Mouse (Mus musculus): ENCODE data around the gene Med12l. TPM values are rescaled to one million over a fixed set of nuclear protein-coding genes. Genes with fewer than 3 reads are reported as not detected.
"Not testable (repeated sequence)": the region's sequence is repeated elsewhere in the genome, so short reads cannot be mapped to it uniquely, and the experiment has no call there.

Gene Med12l
- polyA plus RNA-seq, 1 experiment from 2014 or later, result 3.6 TPM

DNA sequence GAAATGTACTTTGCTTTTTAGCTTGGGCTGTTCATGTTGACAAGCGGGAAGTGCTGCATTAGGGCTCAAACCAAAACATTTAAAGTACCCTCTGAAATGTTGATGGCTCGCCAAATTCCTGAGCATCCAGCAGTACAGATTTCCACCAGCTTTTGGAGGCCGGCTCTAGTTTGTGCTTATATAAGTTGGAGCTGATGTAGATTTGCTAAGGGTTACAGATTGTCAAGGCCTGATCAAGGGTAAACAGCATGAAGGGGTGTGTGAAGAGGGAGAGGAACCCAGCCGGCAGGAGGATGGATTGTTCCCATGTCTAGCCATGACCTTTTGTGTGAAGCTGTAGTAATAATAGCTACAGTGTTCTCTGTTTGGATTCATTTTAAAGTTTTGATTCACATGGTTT, 125.5 kb downstream of the Med12l start:
- 56% methylated on average over 4 of the region's 4 CpGs for WGBS
- Histone ChIP-seq H3K36me3 (no peaks in the 10 kb centered on the region), H3K4me3 (no peak overlapping the region), H3K9ac (no peak overlapping the region), H3K27me3 (no peaks in the 10 kb centered on the region), H3K4me2 (replicated peaks) (no peak overlapping the region), H3K9me3 (no peaks in the 10 kb centered on the region), H3K27ac (no peak overlapping the region), H3K4me1 (no peaks in the 10 kb centered on the region; the same call in 1 of the 2 replicates)
- ATAC-seq (ENCODE audit: insufficient number of reproducible peaks, insufficient read depth, low FRiP score, low TSS enrichment), result no peak

DNA sequence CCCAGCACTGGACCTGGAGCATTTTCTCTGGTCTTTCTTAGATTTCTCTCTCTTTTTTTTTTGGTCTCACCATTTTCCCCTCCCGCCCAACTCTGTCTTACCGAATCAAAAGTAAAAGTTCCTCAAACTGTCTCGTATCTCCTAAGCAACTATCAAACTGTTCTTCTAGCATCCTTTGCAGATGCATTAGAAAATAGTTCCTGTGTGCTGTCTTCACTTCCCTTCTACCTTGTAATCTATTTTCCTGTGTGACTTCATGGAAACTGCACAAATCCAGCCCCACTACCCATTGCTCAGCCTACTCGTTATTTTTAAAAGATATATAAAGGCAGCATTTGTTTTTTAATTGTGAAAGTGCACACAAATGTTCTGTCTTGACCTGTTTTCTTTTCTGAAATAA, 126.3 kb downstream of the Med12l start:
- no peaks in the 10 kb centered on the region for H3K36me3 ChIP-seq
- H3K4me3 ChIP-seq, result no peak overlapping the region
- no peak overlapping the region for H3K4me2 ChIP-seq (replicated peaks)
- no peaks in the 10 kb centered on the region for H3K27me3 ChIP-seq
- H3K9ac ChIP-seq, result no peak overlapping the region
- no peak overlapping the region for H3K27ac ChIP-seq
- ATAC-seq (ENCODE audit: insufficient number of reproducible peaks, insufficient read depth, low FRiP score, low TSS enrichment), result no peak
- no peaks in the 10 kb centered on the region for H3K9me3 ChIP-seq
- 91% methylated on average over 4 of the region's 4 CpGs for WGBS
- H3K4me1 ChIP-seq, result no peaks in the 10 kb centered on the region; the same call in 1 of the 2 replicates

GRCm38 (mm10) chr3:59133189-59133588, 127.6 kb downstream of the Med12l start:
- H3K27me3 ChIP-seq, result no peaks in the 10 kb centered on the region
- no peak for ATAC-seq (ENCODE audit: insufficient number of reproducible peaks, insufficient read depth, low FRiP score, low TSS enrichment)
- H3K27ac ChIP-seq, result no peak overlapping the region
- H3K4me1 ChIP-seq, result no peaks in the 10 kb centered on the region; the same call in 1 of the 2 replicates
- H3K9ac ChIP-seq, result no peak overlapping the region
- 88% methylated on average over 5 of the region's 5 CpGs for WGBS
- H3K4me2 ChIP-seq (replicated peaks), result no peak overlapping the region
- H3K4me3 ChIP-seq, result no peak overlapping the region
- no peaks in the 10 kb centered on the region for H3K9me3 ChIP-seq
- no peaks in the 10 kb centered on the region for H3K36me3 ChIP-seq

GRCm38 (mm10) chr3:59135911-59136653, 130.5 kb downstream of the Med12l start:
- WGBS, result 76% methylated on average over 5 of the region's 5 CpGs
- no peak overlapping the region for H3K27ac ChIP-seq
- no peaks in the 10 kb centered on the region for H3K36me3 ChIP-seq
- H3K4me2 ChIP-seq (replicated peaks), result no peak overlapping the region
- no peaks in the 10 kb centered on the region for H3K9me3 ChIP-seq
- ATAC-seq (ENCODE audit: insufficient number of reproducible peaks, insufficient read depth, low FRiP score, low TSS enrichment), result no peak
- H3K4me1 ChIP-seq, result no peaks in the 10 kb centered on the region; the same call in 1 of the 2 replicates
- H3K27me3 ChIP-seq, result no peaks in the 10 kb centered on the region
- no peak overlapping the region for H3K9ac ChIP-seq
- H3K4me3 ChIP-seq, result no peak overlapping the region

- Histone ChIP-seq H3K36me3 (no peaks in the 10 kb centered on the region), H3K9ac (no peak overlapping the region), H3K4me3 (no peak overlapping the region), H3K4me1 (0 out of 2 replicates have a peak, but pooled peaks cover 4% of the 10 kb centered on the region), H3K4me2 (replicated peaks) (no peak overlapping the region), H3K9me3 (no peaks in the 10 kb centered on the region), H3K27me3 (no peaks in the 10 kb centered on the region), H3K27ac (no peak overlapping the region)
- no peak for ATAC-seq (ENCODE audit: insufficient number of reproducible peaks, insufficient read depth, low FRiP score, low TSS enrichment)
- WGBS, result 79% methylated on average over 12 of the region's 12 CpGs
Observed at GRCm38 (mm10) chr3:59138946-59139468, 133.4 kb downstream of the Med12l start.

DNA sequence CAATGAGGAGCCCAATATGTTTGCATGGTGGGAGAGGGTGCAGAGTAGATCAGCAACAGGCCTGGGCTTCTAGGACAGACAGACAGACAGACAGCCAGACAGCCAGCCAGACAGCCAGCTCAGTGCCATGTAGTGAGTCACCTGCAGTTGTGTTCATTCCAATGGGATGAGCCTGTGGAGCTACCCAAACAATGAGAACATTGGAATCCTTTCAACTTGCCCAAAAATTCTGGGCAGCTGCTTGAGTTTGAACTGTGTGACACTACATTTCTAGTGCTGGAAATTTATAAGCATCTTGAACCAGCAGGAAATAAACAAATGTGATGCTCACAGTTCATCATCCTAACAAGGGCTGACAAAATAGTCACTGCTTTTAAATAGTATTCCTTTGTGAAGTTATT, 134.0 kb downstream of the Med12l start:
- no peak overlapping the region for H3K9ac ChIP-seq
- no peaks in the 10 kb centered on the region for H3K27me3 ChIP-seq
- H3K4me1 ChIP-seq, result 0 out of 2 replicates have a peak, but pooled peaks cover 4% of the 10 kb centered on the region
- no peak overlapping the region for H3K4me3 ChIP-seq
- H3K27ac ChIP-seq, result no peak overlapping the region
- no peaks in the 10 kb centered on the region for H3K36me3 ChIP-seq
- no peak for ATAC-seq (ENCODE audit: insufficient number of reproducible peaks, insufficient read depth, low FRiP score, low TSS enrichment)
- H3K4me2 ChIP-seq (replicated peaks), result no peak overlapping the region
- H3K9me3 ChIP-seq, result no peaks in the 10 kb centered on the region

- ATAC-seq (ENCODE audit: insufficient number of reproducible peaks, insufficient read depth, low FRiP score, low TSS enrichment), result no peak
- H3K36me3 ChIP-seq, result no peaks in the 10 kb centered on the region
Observed at GRCm38 (mm10) chr3:59140115-59140514, 134.5 kb downstream of the Med12l start.

DNA sequence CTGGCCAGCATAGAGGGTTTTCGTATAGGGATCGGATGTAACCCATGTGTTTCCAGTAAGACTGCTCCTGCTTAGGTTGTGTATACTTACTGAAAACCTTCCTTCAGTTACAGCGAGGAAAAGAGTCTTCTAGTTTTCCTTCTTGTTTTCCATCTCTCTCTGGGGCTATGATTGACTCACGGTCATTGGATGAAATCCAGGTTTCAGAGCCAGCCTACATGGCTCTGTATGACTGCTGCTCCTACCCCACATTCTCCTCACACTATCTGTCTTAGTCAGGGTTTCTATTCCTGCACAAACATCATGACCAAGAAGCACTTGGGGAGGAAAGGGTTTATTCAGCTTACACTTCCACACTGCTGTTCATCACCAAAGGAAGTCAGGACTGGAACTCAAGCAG, 135.3 kb downstream of the Med12l start:
- not testable (repeated sequence) for H3K4me2 ChIP-seq (replicated peaks); H3K4me3 ChIP-seq; H3K36me3 ChIP-seq; H3K9ac ChIP-seq; H3K27ac ChIP-seq; H3K9me3 ChIP-seq; H3K4me1 ChIP-seq; H3K27me3 ChIP-seq; ATAC-seq (ENCODE audit: insufficient number of reproducible peaks, insufficient read depth, low FRiP score, low TSS enrichment)
- WGBS, result 82% methylated on average over 4 of the region's 4 CpGs

More at GRCm38 (mm10) chr3:59140115-59140514, 134.5 kb downstream of the Med12l start:
- Histone ChIP-seq H3K4me1 (0 out of 2 replicates have a peak, but pooled peaks cover 4% of the 10 kb centered on the region), H3K4me2 (replicated peaks) (no peak overlapping the region), H3K27ac (no peak overlapping the region), H3K9me3 (no peaks in the 10 kb centered on the region), H3K27me3 (no peaks in the 10 kb centered on the region), H3K4me3 (no peak overlapping the region), H3K9ac (no peak overlapping the region)
- WGBS, result 75% methylated on average over 2 of the region's 2 CpGs

GRCm38 (mm10) chr3:59141507-59142305, 136.1 kb downstream of the Med12l start:
- no peak overlapping the region for H3K27ac ChIP-seq

GRCm38 (mm10) chr3:59145194-59145593, 139.6 kb downstream of the Med12l start:
- H3K27me3 ChIP-seq, result no peaks in the 10 kb centered on the region

More at GRCm38 (mm10) chr3:59141507-59142305, 136.1 kb downstream of the Med12l start:
- no peak overlapping the region for H3K4me2 ChIP-seq (replicated peaks)
- no peaks in the 10 kb centered on the region for H3K36me3 ChIP-seq
- ATAC-seq (ENCODE audit: insufficient number of reproducible peaks, insufficient read depth, low FRiP score, low TSS enrichment), result no peak
- H3K4me3 ChIP-seq, result no peak overlapping the region
- no peak overlapping the region for H3K9ac ChIP-seq
- H3K27me3 ChIP-seq, result no peaks in the 10 kb centered on the region
- no peaks in the 10 kb centered on the region for H3K9me3 ChIP-seq
- 0 out of 2 replicates have a peak, but pooled peaks cover 4% of the 10 kb centered on the region for H3K4me1 ChIP-seq
- WGBS, result 72% methylated on average over 8 of the region's 8 CpGs

DNA sequence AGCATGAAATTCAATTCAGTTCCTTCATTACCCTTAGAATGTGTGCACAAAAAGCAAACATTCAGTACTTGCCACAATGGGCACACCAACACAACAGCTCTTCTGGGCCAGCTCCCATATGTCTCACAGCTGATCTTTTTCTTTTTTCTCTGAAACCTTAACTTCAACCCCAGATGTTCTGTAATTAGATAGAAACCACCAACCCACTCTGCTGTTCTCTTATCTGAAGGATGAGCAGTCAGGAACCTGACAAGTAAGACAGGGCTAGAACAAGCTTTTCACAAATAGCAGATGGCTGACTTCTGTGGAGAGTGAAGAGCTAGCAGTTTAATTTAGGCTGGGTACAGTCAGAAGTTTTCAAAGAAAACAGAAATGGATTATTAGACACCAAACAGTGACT, 144.0 kb downstream of the Med12l start:
- H3K27ac ChIP-seq, result no peak overlapping the region
- no peaks in the 10 kb centered on the region for H3K27me3 ChIP-seq
- H3K4me1 ChIP-seq, result no peaks in the 10 kb centered on the region
- no peak for ATAC-seq (ENCODE audit: insufficient number of reproducible peaks, insufficient read depth, low FRiP score, low TSS enrichment)
- H3K4me3 ChIP-seq, result no peak overlapping the region
- H3K9me3 ChIP-seq, result no peaks in the 10 kb centered on the region
- no peaks in the 10 kb centered on the region for H3K36me3 ChIP-seq
- no peak overlapping the region for H3K9ac ChIP-seq
- H3K4me2 ChIP-seq (replicated peaks), result no peak overlapping the region

More at GRCm38 (mm10) chr3:59145194-59145593, 139.6 kb downstream of the Med12l start:
- Histone ChIP-seq H3K9ac (no peak overlapping the region), H3K4me1 (0 out of 2 replicates have a peak, but pooled peaks cover 4% of the 10 kb centered on the region), H3K4me2 (replicated peaks) (no peak overlapping the region), H3K27ac (no peak overlapping the region), H3K36me3 (no peaks in the 10 kb centered on the region), H3K9me3 (no peaks in the 10 kb centered on the region), H3K4me3 (no peak overlapping the region)
- no peak for ATAC-seq (ENCODE audit: insufficient number of reproducible peaks, insufficient read depth, low FRiP score, low TSS enrichment)
- WGBS, result 63% methylated on average over 5 of the region's 5 CpGs
